Mouse (Mus musculus): ENCODE measurements around the gene 9430097D07Rik. TPM values are rescaled to one million over a fixed set of nuclear protein-coding genes. Genes with fewer than 3 reads are reported as not detected.

9430097D07Rik gene
- total RNA-seq, 1 experiment: 0.71 TPM

DNA sequence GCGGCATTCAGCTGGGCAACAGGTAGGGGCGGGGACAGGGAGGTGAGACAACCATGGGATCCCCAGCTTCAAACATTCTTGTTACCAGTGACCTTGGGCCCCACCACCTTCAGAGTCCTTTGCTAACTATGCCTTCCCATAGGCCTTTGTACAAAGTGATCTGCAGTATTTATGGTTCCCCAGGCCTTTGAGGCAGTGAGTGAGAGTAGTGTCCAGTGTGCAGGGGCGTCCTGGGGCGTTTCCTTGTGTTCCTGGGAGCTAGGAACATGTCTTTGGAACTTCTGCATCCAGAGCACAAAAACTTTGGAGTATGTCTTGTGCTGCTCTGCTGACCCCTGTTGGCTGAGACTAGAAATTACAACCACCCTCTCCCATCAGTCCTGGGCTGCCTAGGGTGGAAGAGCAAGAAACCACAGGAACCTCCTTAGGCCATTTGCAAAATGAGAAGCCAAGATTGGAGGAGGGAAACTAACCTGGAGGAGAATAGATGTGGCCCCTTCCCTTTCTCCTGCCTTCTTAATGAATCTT, 8.9 kb downstream of the 9430097D07Rik start:
- no peak overlapping the region for H3K27ac ChIP-seq (ENCODE audit: insufficient read depth, low read depth, low read length, poor library complexity, severe bottlenecking)
- H3K36me3 ChIP-seq (ENCODE audit: control insufficient read depth, insufficient read depth, low read length, poor library complexity, severe bottlenecking): peaks cover 20% of the 10 kb centered on the region; the same call in 1 of the 2 replicates
- no peaks in the 10 kb centered on the region for H3K9me3 ChIP-seq (ENCODE audit: control insufficient read depth, insufficient read depth, low read depth, low read length)
- peak; percentile 73 for DNase-seq (ENCODE audit: low read depth, low spot score)
- in situ Hi-C loops (cut with MboI; ENCODE audit: low sequenced_read_pairs in 2 of 2, unreplicated experiment in 2 of 2): no loop called here
- no peak overlapping the region for H3K4me3 ChIP-seq (ENCODE audit: insufficient read depth in 1 of 2, low read depth in 1 of 2, low read length in 2 of 2, poor library complexity in 1 of 2, severe bottlenecking in 1 of 2)
- peak; percentile 53; the same call in 1 of the 2 replicates for TF ChIP-seq HCFC1 (IDR thresholded peaks at IDR 0.05; ENCODE audit: borderline replicate concordance, insufficient read depth, low read length)
- TF ChIP-seq ZC3H11A (IDR thresholded peaks at IDR 0.05; ENCODE audit: borderline replicate concordance, low read depth, low read length): peak; percentile 60; the same call in 1 of the 2 replicates
- TF ChIP-seq ZNF384 (IDR thresholded peaks at IDR 0.05; ENCODE audit: low read depth, low read length): no peak
- no peak for TF ChIP-seq CHD2 (IDR thresholded peaks at IDR 0.05; ENCODE audit: low read depth, low read length)
- TF ChIP-seq MAFK (IDR thresholded peaks at IDR 0.05; ENCODE audit: insufficient read depth, low read depth, low read length): no peak
- H3K9ac ChIP-seq (ENCODE audit: insufficient read depth, low read depth, low read length, poor library complexity, severe bottlenecking): no peak overlapping the region
- peaks cover 0 to 2% of the 10 kb centered on the region in 2 experiments; a peak in 2 of 4 replicates for H3K4me1 ChIP-seq (ENCODE audit: control insufficient read depth in 2 of 2, insufficient read depth in 2 of 2, low read length in 2 of 2, poor library complexity in 1 of 2)

DNA sequence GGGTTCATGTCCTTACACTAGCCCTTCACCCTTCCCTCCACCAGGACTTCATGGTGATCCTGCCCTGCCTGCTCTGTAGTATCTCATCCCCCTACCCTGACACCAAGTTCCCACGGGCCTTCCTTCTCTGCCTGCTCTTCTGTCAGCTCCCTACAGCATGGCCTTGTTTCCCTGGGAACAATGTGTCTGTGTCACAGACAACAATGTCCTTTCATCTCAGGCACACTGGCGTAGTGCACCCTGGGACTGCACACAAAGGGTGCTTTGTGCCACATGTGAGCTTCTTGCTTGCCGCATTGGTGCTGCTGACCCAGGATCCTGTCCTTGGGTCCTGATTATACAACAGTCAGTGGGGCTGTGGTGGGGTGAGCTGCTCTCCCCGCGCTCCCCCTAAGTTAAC, 15.9 kb downstream of the 9430097D07Rik start:
- H3K4me3 ChIP-seq (ENCODE audit: insufficient read depth in 1 of 2, low read depth in 1 of 2, low read length in 2 of 2, poor library complexity in 1 of 2, severe bottlenecking in 1 of 2): no peak overlapping the region
- in situ Hi-C loops (cut with MboI; ENCODE audit: low sequenced_read_pairs in 2 of 2, unreplicated experiment in 2 of 2): no loop called here
- no peak overlapping the region for H3K9ac ChIP-seq (ENCODE audit: insufficient read depth, low read depth, low read length, poor library complexity, severe bottlenecking)
- H3K27ac ChIP-seq (ENCODE audit: insufficient read depth, low read depth, low read length, poor library complexity, severe bottlenecking): no peak overlapping the region; the same call in 1 of the 2 replicates
- H3K36me3 ChIP-seq (ENCODE audit: control insufficient read depth, insufficient read depth, low read length, poor library complexity, severe bottlenecking): peaks cover 18% of the 10 kb centered on the region; the same call in 1 of the 2 replicates
- DNase-seq (ENCODE audit: low read depth, low spot score): no peak
- no peaks in the 10 kb centered on the region for H3K9me3 ChIP-seq (ENCODE audit: control insufficient read depth, insufficient read depth, low read depth, low read length)
- TF ChIP-seq ZNF384 (IDR thresholded peaks at IDR 0.05; ENCODE audit: low read depth, low read length): no peak
- TF ChIP-seq MAFK (IDR thresholded peaks at IDR 0.05; ENCODE audit: insufficient read depth, low read depth, low read length): no peak
- TF ChIP-seq CHD2 (IDR thresholded peaks at IDR 0.05; ENCODE audit: low read depth, low read length): no peak
- TF ChIP-seq ZC3H11A (IDR thresholded peaks at IDR 0.05; ENCODE audit: borderline replicate concordance, low read depth, low read length): no peak
- no peak for TF ChIP-seq HCFC1 (IDR thresholded peaks at IDR 0.05; ENCODE audit: borderline replicate concordance, insufficient read depth, low read length)
- peaks cover 6 to 17% of the 10 kb centered on the region in 2 experiments; a peak in 2 of 4 replicates for H3K4me1 ChIP-seq (ENCODE audit: control insufficient read depth in 2 of 2, insufficient read depth in 2 of 2, low read length in 2 of 2, poor library complexity in 1 of 2)

DNA sequence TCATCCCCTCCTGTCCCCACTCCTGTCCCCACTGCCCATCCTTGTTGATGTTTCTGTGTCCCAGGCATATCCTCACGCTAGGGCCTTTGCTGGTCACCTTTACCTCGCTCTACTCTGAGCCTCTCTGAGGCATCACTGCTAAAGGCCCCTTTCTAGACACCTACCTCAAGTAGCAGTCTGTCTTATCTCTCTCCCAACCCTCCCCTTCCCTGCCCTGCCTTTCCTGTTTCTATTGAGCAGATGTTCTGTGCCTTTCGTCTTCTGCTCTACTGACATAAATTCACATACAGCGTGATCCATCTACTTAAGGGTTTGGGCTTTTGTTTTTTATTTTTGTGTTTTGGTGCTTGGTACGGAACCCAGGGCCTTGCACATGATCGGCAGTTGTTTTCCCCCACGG, 19.5 kb downstream of the 9430097D07Rik start:
- DNase-seq (ENCODE audit: low read depth, low spot score): no peak
- H3K4me3 ChIP-seq (ENCODE audit: insufficient read depth in 1 of 2, low read depth in 1 of 2, low read length in 2 of 2, poor library complexity in 1 of 2, severe bottlenecking in 1 of 2): no peak overlapping the region
- H3K36me3 ChIP-seq (ENCODE audit: control insufficient read depth, insufficient read depth, low read length, poor library complexity, severe bottlenecking): peaks cover 11% of the 10 kb centered on the region; the same call in 1 of the 2 replicates
- TF ChIP-seq MAFK (IDR thresholded peaks at IDR 0.05; ENCODE audit: insufficient read depth, low read depth, low read length): no peak
- no peak for TF ChIP-seq ZC3H11A (IDR thresholded peaks at IDR 0.05; ENCODE audit: borderline replicate concordance, low read depth, low read length)
- no peak for TF ChIP-seq CHD2 (IDR thresholded peaks at IDR 0.05; ENCODE audit: low read depth, low read length)
- no peak for TF ChIP-seq HCFC1 (IDR thresholded peaks at IDR 0.05; ENCODE audit: borderline replicate concordance, insufficient read depth, low read length)
- TF ChIP-seq ZNF384 (IDR thresholded peaks at IDR 0.05; ENCODE audit: low read depth, low read length): no peak
- in situ Hi-C loops (cut with MboI; ENCODE audit: low sequenced_read_pairs in 2 of 2, unreplicated experiment in 2 of 2): no loop called here
- no peaks in the 10 kb centered on the region for H3K9me3 ChIP-seq (ENCODE audit: control insufficient read depth, insufficient read depth, low read depth, low read length)
- H3K4me1 ChIP-seq (ENCODE audit: control insufficient read depth in 2 of 2, insufficient read depth in 2 of 2, low read length in 2 of 2, poor library complexity in 1 of 2): peaks cover 6 to 17% of the 10 kb centered on the region in 2 experiments; a peak in 2 of 4 replicates
- no peak overlapping the region for H3K9ac ChIP-seq (ENCODE audit: insufficient read depth, low read depth, low read length, poor library complexity, severe bottlenecking)
- H3K27ac ChIP-seq (ENCODE audit: insufficient read depth, low read depth, low read length, poor library complexity, severe bottlenecking): no peak overlapping the region; the same call in 1 of the 2 replicates

- Histone ChIP-seq H3K9ac (ENCODE audit: insufficient read depth, low read depth, low read length, poor library complexity, severe bottlenecking) (no peak overlapping the region), H3K27ac (ENCODE audit: insufficient read depth, low read depth, low read length, poor library complexity, severe bottlenecking) (no peak overlapping the region), H3K36me3 (ENCODE audit: control insufficient read depth, insufficient read depth, low read length, poor library complexity, severe bottlenecking) (peaks cover 11% of the 10 kb centered on the region; the same call in 1 of the 2 replicates), H3K9me3 (ENCODE audit: control insufficient read depth, insufficient read depth, low read depth, low read length) (no peaks in the 10 kb centered on the region), H3K4me3 (ENCODE audit: insufficient read depth in 1 of 2, low read depth in 1 of 2, low read length in 2 of 2, poor library complexity in 1 of 2, severe bottlenecking in 1 of 2) (no peak overlapping the region), H3K4me1 (ENCODE audit: control insufficient read depth in 2 of 2, insufficient read depth in 2 of 2, low read length in 2 of 2, poor library complexity in 1 of 2) (peaks cover 6 to 17% of the 10 kb centered on the region in 2 experiments; a peak in 2 of 4 replicates)
- no peak for DNase-seq (ENCODE audit: low read depth, low spot score)
- in situ Hi-C loops (cut with MboI; ENCODE audit: low sequenced_read_pairs in 2 of 2, unreplicated experiment in 2 of 2): no loop called here
- no peak for TF ChIP-seq MAFK (IDR thresholded peaks at IDR 0.05; ENCODE audit: insufficient read depth, low read depth, low read length)
- TF ChIP-seq ZC3H11A (IDR thresholded peaks at IDR 0.05; ENCODE audit: borderline replicate concordance, low read depth, low read length): no peak
- TF ChIP-seq HCFC1 (IDR thresholded peaks at IDR 0.05; ENCODE audit: borderline replicate concordance, insufficient read depth, low read length): no peak
- TF ChIP-seq ZNF384 (IDR thresholded peaks at IDR 0.05; ENCODE audit: low read depth, low read length): no peak
- TF ChIP-seq CHD2 (IDR thresholded peaks at IDR 0.05; ENCODE audit: low read depth, low read length): no peak
Measured at GRCm38 (mm10) chr2:32555484-32555883, 20.0 kb downstream of the 9430097D07Rik start.
